Mouse (Mus musculus) hindbrain, embryonic 11.5 days (tissue): ENCODE results near the gene Dars. TPM values are rescaled to one million over a fixed set of nuclear protein-coding genes. Genes with fewer than 3 reads are reported as not detected.

ENCODE experiments used
- ATAC-seq: fragments of 200-750 bp; cut with Nextera tagmentation; 2 replicates; pipeline ENCODE4 v1.8.0; 2017; ENCODE audit warnings: mild to moderate bottlenecking, moderate TSS enrichment, moderate library complexity; ENCODE audit not compliant: low FRiP score
- DNase-seq: peaks from one replicate; pipeline ENCODE4 v3.0.0-alpha.2; 2015; ENCODE audit warnings: low spot score
- H3K27ac ChIP-seq: fragments of 300-500 bp; sonication (generic); 2 replicates; pipeline ENCODE4 v1.5.1; 2014; ENCODE audit warnings: mild to moderate bottlenecking, low read depth, low read length
- H3K27me3 ChIP-seq: fragments of 300-500 bp; sonication (generic); 2 replicates; pipeline ENCODE4 v1.6.1; 2014; ENCODE audit warnings: mild to moderate bottlenecking, low read length, moderate library complexity, mixed read lengths; ENCODE audit not compliant: control insufficient read depth, insufficient read depth
- H3K36me3 ChIP-seq: fragments of 300-500 bp; sonication (generic); 2 replicates; pipeline ENCODE4 v1.6.1; 2014; ENCODE audit warnings: mild to moderate bottlenecking, low read length, moderate library complexity, mixed read lengths; ENCODE audit not compliant: control insufficient read depth, insufficient read depth
- H3K4me1 ChIP-seq: fragments of 300-500 bp; sonication (generic); replicated peaks from 2 replicates; pipeline ENCODE4 v1.6.1; 2014; ENCODE audit warnings: low read length, mixed read lengths; ENCODE audit not compliant: control insufficient read depth, insufficient read depth
- H3K4me2 ChIP-seq: fragments of 300-500 bp; sonication (generic); replicated peaks from 2 replicates; pipeline ENCODE4 v1.6.1; 2014; ENCODE audit warnings: mild to moderate bottlenecking, low read depth, low read length
- H3K4me3 ChIP-seq: fragments of 300-500 bp; sonication (generic); 2 replicates; pipeline ENCODE4 v1.5.1; 2014; ENCODE audit warnings: low read depth, low read length
- H3K9ac ChIP-seq: fragments of 300-500 bp; sonication (generic); 2 replicates; pipeline ENCODE4 v1.6.1; 2014; ENCODE audit warnings: low read depth, low read length
- H3K9me3 ChIP-seq: fragments of 300-500 bp; sonication (generic); 2 replicates; pipeline ENCODE4 v1.6.1; 2016; ENCODE audit warnings: low read length; ENCODE audit not compliant: control insufficient read depth
- WGBS: fragments of 180-500 bp; shearing (Covaris S2); extraction: QIAGEN DNeasy Blood & Tissue Kit; methylation state at CpG from one replicate; pipeline ENCODE4 v1.1.7; 2014; 5-methylcytosine and 5-hydroxymethylcytosine counted together
- polyA plus RNA-seq: library from polyadenylated mRNA; unstranded; fragments of >200 nt; fragmentation: Nextera tagmentation; extraction: Ambion mirVana; gene quantifications from 2 replicates; pipeline ENCODE4 v1.2.1, GENCODE M21; 2014

The Dars gene
- polyA plus RNA-seq, 1 experiment from 2014 or later: 159 TPM

- no peak overlapping the region for H3K4me2 ChIP-seq
- no peak overlapping the region for H3K27ac ChIP-seq
- H3K27me3 ChIP-seq: no peaks in the 10 kb centered on the region
- H3K4me1 ChIP-seq: no peaks in the 10 kb centered on the region
- no peak overlapping the region for H3K4me3 ChIP-seq
- no peak for DNase-seq
- no peaks in the 10 kb centered on the region for H3K9me3 ChIP-seq
- H3K9ac ChIP-seq: no peak overlapping the region
- ATAC-seq: no peak
- H3K36me3 ChIP-seq: no peaks in the 10 kb centered on the region
- WGBS: 86% methylated on average over 5 of the region's 5 CpGs
These were observed 21.4 kb upstream of the Dars start for GRCm38 (mm10) chr1:128438526-128438925.

GRCm38 (mm10) chr1:128437276-128437675, 20.1 kb upstream of the Dars start:
- Histone ChIP-seq H3K4me2 (no peak overlapping the region), H3K9ac (no peak overlapping the region), H3K9me3 (no peaks in the 10 kb centered on the region), H3K4me1 (no peaks in the 10 kb centered on the region; the same call in 1 of the 2 replicates), H3K27me3 (no peaks in the 10 kb centered on the region), H3K4me3 (no peak overlapping the region), H3K36me3 (no peaks in the 10 kb centered on the region), H3K27ac (no peak overlapping the region)
- WGBS: 52% methylated on average over 1 of the region's 1 CpGs
- ATAC-seq (no peak), DNase-seq (no peak)

- DNase-seq: no peak
- Histone ChIP-seq H3K4me3 (no peak overlapping the region), H3K9me3 (no peaks in the 10 kb centered on the region), H3K36me3 (no peaks in the 10 kb centered on the region), H3K4me2 (no peak overlapping the region), H3K27me3 (no peaks in the 10 kb centered on the region), H3K27ac (no peak overlapping the region), H3K9ac (no peak overlapping the region), H3K4me1 (no peaks in the 10 kb centered on the region; the same call in 1 of the 2 replicates)
- no peak for ATAC-seq
- 94% methylated on average over 3 of the region's 3 CpGs for WGBS
These were observed 18.8 kb upstream of the Dars start for GRCm38 (mm10) chr1:128436015-128436414.

GRCm38 (mm10) chr1:128435551-128435950, 18.4 kb upstream of the Dars start:
- H3K36me3 ChIP-seq: no peaks in the 10 kb centered on the region

GRCm38 (mm10) chr1:128424928-128425327, 7.8 kb upstream of the Dars start:
- H3K4me3 ChIP-seq: no peak overlapping the region
- no peak overlapping the region for H3K27ac ChIP-seq
- H3K4me1 ChIP-seq: no peaks in the 10 kb centered on the region
- DNase-seq (no peak), ATAC-seq (no peak)
- H3K9me3 ChIP-seq: no peaks in the 10 kb centered on the region
- H3K36me3 ChIP-seq: no peaks in the 10 kb centered on the region
- WGBS: 83% methylated on average over 3 of the region's 3 CpGs
- no peak overlapping the region for H3K4me2 ChIP-seq
- H3K9ac ChIP-seq: no peak overlapping the region
- H3K27me3 ChIP-seq: no peaks in the 10 kb centered on the region

More at GRCm38 (mm10) chr1:128435551-128435950, 18.4 kb upstream of the Dars start:
- H3K4me3 ChIP-seq: no peak overlapping the region
- DNase-seq (no peak), ATAC-seq (no peak)
- H3K27ac ChIP-seq: no peak overlapping the region
- no peaks in the 10 kb centered on the region for H3K9me3 ChIP-seq
- no peaks in the 10 kb centered on the region for H3K27me3 ChIP-seq
- H3K9ac ChIP-seq: no peak overlapping the region
- H3K4me1 ChIP-seq: no peaks in the 10 kb centered on the region; the same call in 1 of the 2 replicates
- H3K4me2 ChIP-seq: no peak overlapping the region
- 87% methylated on average over 4 of the region's 4 CpGs for WGBS

- Histone ChIP-seq H3K36me3 (no peaks in the 10 kb centered on the region), H3K4me1 (no peaks in the 10 kb centered on the region), H3K27me3 (no peaks in the 10 kb centered on the region), H3K4me2 (peak overlapping the region; percentile 73; the same call in 1 of the 2 replicates), H3K4me3 (0 out of 2 replicates have a peak overlapping the region, but pooled peaks have one; percentile 89), H3K9me3 (no peaks in the 10 kb centered on the region), H3K27ac (no peak overlapping the region), H3K9ac (no peak overlapping the region)
- 39% methylated on average over 5 of the region's 5 CpGs for WGBS
- ATAC-seq (no peak), DNase-seq (no peak)
These were observed 343 bp upstream of the Dars start for GRCm38 (mm10) chr1:128417533-128417888.

GRCm38 (mm10) chr1:128411141-128411540, 6.0 kb downstream of the Dars start:
- Histone ChIP-seq H3K4me1 (no peaks in the 10 kb centered on the region), H3K4me3 (no peak overlapping the region), H3K36me3 (no peaks in the 10 kb centered on the region), H3K4me2 (no peak overlapping the region), H3K9ac (no peak overlapping the region), H3K27ac (no peak overlapping the region), H3K27me3 (no peaks in the 10 kb centered on the region), H3K9me3 (no peaks in the 10 kb centered on the region)
- DNase-seq (no peak), ATAC-seq (no peak)
- WGBS: 96% methylated on average over 5 of the region's 5 CpGs

GRCm38 (mm10) chr1:128406846-128407245, 10.3 kb downstream of the Dars start:
- peak; percentile 8 for DNase-seq
- no peak overlapping the region for H3K4me3 ChIP-seq
- H3K27ac ChIP-seq: peak overlapping the region; percentile 24; the same call in 1 of the 2 replicates
- 23% methylated on average over 1 of the region's 1 CpGs for WGBS
- no peak for ATAC-seq
- no peaks in the 10 kb centered on the region for H3K36me3 ChIP-seq
- H3K9me3 ChIP-seq: no peaks in the 10 kb centered on the region
- peaks cover 5% of the 10 kb centered on the region; the same call in 1 of the 2 replicates for H3K4me1 ChIP-seq
- no peak overlapping the region for H3K4me2 ChIP-seq
- no peaks in the 10 kb centered on the region for H3K27me3 ChIP-seq
- H3K9ac ChIP-seq: no peak overlapping the region

GRCm38 (mm10) chr1:128405675-128406074, 11.5 kb downstream of the Dars start:
- Histone ChIP-seq H3K4me1 (peaks cover 5% of the 10 kb centered on the region; the same call in 1 of the 2 replicates), H3K27me3 (no peaks in the 10 kb centered on the region), H3K4me2 (no peak overlapping the region), H3K9me3 (no peaks in the 10 kb centered on the region), H3K9ac (no peak overlapping the region), H3K36me3 (no peaks in the 10 kb centered on the region), H3K4me3 (no peak overlapping the region), H3K27ac (peak overlapping the region; percentile 67; the same call in 1 of the 2 replicates)
- WGBS: 66% methylated on average over 1 of the region's 1 CpGs
- ATAC-seq (no peak), DNase-seq (no peak)
